Mouse (Mus musculus) cortical plate, adult 2 months (tissue): ENCODE measurements around the gene Gramd1a. TPM values are rescaled to one million over a fixed set of nuclear protein-coding genes. Genes with fewer than 3 reads are reported as not detected.

Experiments
- H3K27ac ChIP-seq: fragments of 200-500 bp; 2 replicates; pipeline ENCODE4 v1.5.1; 2012; ENCODE audit warnings: low read length, control low read depth, inconsistent platforms; ENCODE audit not compliant: insufficient read depth
- H3K4me1 ChIP-seq: fragments of 200-500 bp; 2 replicates; pipeline ENCODE4 v1.6.1; 2011; ENCODE audit warnings: low read length; ENCODE audit not compliant: control insufficient read depth, insufficient read depth
- H3K4me3 ChIP-seq: fragments of 200-500 bp; 2 replicates; pipeline ENCODE4 v1.5.1; 2011; ENCODE audit warnings: mild to moderate bottlenecking, low read length, control low read depth; ENCODE audit not compliant: insufficient read depth
- CTCF ChIP-seq: fragments of 200-500 bp; IDR thresholded peaks from 2 replicates; pipeline ENCODE4 v1.5.1; 2011; ENCODE audit warnings: mild to moderate bottlenecking, control low read depth, low read length; ENCODE audit not compliant: insufficient read depth; ENCODE audit errors: extremely low read depth
- POLR2A ChIP-seq: fragments of 200-500 bp; IDR thresholded peaks from 2 replicates; pipeline ENCODE4 v1.6.1; 2011; ENCODE audit warnings: mild to moderate bottlenecking, low read length, control low read depth; ENCODE audit not compliant: insufficient read depth; ENCODE audit errors: extremely low read depth
- polyA plus RNA-seq: library from polyadenylated mRNA; depleted of rRNA; stranded (reverse); fragments of >200 nt; gene quantifications from 2 replicates; pipeline ENCODE4 v1.2.3, GENCODE M21; 2012

Gene Gramd1a
- polyA plus RNA-seq, 1 experiment: 188 TPM

DNA sequence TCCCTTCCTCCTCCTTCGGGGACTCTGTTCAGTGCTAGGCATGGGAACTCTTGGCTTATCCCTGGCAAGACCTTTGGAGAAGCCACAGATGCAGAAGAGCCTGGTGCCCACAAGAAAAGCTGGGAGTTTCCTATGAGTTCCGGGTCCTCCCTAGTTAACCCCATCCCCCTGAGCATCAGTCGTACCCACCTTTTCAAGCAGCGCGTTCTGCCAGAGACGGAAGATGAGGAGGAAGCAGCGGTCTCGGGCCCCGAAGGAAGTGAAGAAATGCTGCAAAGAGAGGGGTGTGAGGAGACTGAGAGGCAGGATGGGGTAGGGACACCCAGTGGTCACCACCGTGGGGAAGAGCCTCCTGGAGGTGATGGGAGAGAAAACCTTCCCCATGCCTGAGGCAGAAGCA, 14.8 kb downstream of the Gramd1a start:
- no peak overlapping the region for H3K27ac ChIP-seq
- no peaks in the 10 kb centered on the region for H3K4me1 ChIP-seq
- TF ChIP-seq CTCF (no peak), POLR2A (no peak)
- no peak overlapping the region for H3K4me3 ChIP-seq

DNA sequence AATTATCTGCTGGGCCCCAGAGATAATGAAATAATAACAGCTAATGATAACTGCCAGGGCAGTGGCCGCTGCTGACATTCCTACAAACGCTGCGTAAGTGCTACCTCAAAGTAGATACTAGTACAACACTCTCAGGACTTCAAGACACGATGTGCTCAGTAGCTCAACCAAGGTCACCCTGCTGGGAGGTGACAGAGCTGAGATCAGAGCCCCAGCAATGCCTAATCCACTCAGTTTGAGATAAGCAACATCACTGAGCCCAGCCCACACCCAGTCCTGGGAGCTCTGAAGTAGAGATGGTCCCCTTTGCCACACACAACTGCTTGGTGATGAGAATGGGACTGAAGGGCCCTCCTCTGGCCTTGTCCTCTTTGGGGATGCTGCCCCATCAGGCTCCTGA, 15.4 kb downstream of the Gramd1a start:
- TF ChIP-seq POLR2A: no peak
- no peak for TF ChIP-seq CTCF
- Histone ChIP-seq H3K27ac (no peak overlapping the region), H3K4me1 (no peaks in the 10 kb centered on the region), H3K4me3 (no peak overlapping the region)

DNA sequence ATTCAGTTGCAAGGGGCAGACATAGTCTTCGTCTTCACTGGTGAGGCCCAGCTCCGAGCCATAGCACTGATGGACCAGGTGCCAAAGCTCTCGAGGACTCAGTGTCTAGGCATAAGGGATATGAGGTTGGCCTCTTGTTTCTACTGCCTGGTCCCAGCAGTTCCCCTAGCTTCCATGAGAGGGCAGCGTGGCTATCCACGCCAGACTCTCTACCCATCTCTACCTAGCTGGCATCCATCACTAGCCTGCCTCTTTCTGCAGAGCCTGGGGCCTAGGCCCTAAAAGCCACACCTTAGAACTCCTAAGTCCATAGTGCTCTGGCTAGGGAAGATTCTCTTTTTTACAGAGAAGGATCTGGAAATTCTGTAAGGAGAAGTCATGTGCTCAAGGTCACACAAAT, 15.9 kb downstream of the Gramd1a start:
- TF ChIP-seq CTCF (peak; percentile 60), POLR2A (no peak)
- H3K4me3 ChIP-seq: no peak overlapping the region
- no peak overlapping the region for H3K27ac ChIP-seq
- no peaks in the 10 kb centered on the region for H3K4me1 ChIP-seq

DNA sequence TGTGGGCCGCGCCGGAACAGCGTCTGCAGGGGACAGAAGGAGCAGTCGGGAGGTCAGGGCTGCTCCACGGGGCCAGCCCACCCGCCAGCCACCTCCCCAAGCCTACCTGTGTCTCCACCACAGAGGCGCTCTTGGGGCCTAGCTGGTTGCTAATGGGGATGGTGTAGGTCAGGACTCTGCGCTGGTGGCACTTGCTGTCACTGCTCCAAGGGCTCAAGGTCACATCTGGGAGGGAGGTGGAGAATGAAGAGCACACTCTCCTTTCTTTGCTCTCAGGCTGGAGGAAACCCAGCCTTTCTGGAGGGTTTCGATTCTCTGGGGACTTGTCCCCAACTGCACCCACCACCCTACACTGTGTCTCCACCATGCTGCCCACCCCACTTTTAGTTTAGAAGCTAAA, 20.0 kb downstream of the Gramd1a start:
- no peak for TF ChIP-seq CTCF
- H3K4me1 ChIP-seq: no peaks in the 10 kb centered on the region
- no peak overlapping the region for H3K27ac ChIP-seq
- H3K4me3 ChIP-seq: no peak overlapping the region

DNA sequence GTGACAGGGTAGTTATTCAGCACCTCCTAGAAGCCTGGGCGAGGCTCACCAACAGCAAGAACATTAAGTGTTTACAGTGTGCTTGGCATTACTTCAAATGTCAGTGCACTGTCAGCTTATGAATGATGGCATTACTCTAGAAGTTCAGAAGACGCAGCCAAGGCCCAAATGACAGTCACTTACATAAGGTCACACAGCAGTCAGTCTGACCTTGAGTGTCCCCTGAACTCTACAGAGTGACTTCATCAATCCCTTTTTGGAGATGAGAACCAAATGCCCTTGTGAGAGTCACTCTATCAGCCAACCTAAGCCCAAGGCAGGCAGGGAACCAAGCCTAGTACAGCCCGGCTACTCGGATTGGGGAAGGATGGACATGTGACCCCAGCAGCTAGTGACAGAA, 23.8 kb downstream of the Gramd1a start:
- Histone ChIP-seq H3K4me3 (no peak overlapping the region), H3K27ac (no peak overlapping the region), H3K4me1 (peaks cover 1% of the 10 kb centered on the region; the same call in 1 of the 2 replicates)
- TF ChIP-seq POLR2A (no peak), CTCF (no peak)

DNA sequence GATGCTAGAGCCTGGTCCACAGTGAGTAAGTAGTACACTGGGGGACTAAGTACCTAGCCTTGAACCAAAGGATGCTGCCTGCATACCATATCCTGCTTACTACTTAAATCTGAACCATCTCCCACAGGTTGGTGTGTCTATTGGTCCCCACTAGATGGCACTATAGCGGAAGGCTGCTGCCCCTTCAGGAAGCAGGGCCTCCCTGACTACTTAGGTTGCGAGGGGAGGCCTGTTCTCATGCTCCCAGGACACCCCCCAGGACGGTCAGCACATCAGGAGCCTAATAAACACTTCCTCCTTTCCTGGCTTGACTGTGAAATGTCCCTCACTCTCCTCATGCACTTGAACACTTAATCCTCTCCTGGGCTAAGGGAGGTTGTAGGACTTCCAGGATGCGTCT, 24.9 kb downstream of the Gramd1a start:
- H3K4me3 ChIP-seq: no peak overlapping the region
- no peak overlapping the region for H3K27ac ChIP-seq
- TF ChIP-seq POLR2A (no peak), CTCF (peak; percentile 80)
- H3K4me1 ChIP-seq: peaks cover 1% of the 10 kb centered on the region; the same call in 1 of the 2 replicates

DNA sequence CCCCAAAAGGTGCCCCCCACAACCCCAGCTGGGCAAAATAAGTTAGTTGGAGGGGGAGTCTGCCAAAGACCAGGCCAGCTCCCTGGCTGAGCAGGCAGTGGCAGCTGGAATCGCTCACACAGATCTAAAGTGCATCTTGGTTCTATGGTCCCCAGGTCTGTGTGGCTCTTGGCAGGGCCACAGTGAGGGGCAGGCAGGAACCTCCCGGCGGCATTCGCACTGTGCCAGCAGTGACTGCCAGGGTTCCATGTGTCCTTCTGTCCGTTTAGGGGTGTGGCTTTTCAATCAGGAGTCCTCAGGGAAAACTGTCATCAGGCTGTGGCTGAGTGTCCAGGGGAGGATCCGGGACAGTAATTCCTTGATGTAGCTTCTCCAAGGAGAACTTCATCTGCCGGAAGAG, 25.5 kb downstream of the Gramd1a start:
- Histone ChIP-seq H3K4me1 (peaks cover 1% of the 10 kb centered on the region; the same call in 1 of the 2 replicates), H3K27ac (no peak overlapping the region), H3K4me3 (no peak overlapping the region)
- TF ChIP-seq POLR2A (no peak), CTCF (no peak)

DNA sequence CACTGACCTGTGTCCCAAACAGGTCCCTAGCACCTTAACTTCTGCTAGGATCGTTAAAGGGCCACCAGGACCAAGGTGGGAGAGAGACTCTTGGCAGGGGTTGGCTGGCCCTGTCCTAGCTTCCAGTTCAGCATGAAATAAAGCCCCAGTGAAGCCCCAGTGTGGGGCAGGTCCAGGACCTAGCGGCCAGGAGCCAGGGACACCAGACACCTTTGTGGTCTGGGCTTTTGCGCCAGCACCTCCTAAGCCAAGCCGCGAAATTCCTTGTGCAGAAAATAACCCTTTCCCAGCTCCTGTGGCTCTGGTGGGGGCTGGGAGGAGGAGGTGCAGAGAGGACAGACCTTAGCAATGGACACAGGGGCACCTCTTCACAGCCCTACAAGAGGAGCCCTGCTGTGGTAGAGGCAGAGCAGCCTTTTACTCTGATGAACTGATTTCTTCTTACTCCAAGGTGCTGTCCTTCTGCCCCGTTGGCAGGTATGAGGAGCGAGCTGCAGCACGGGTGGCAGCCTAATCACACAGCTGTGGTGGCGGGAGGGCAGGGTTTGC, 27.5 kb downstream of the Gramd1a start:
- TF ChIP-seq CTCF (no peak), POLR2A (no peak)

DNA sequence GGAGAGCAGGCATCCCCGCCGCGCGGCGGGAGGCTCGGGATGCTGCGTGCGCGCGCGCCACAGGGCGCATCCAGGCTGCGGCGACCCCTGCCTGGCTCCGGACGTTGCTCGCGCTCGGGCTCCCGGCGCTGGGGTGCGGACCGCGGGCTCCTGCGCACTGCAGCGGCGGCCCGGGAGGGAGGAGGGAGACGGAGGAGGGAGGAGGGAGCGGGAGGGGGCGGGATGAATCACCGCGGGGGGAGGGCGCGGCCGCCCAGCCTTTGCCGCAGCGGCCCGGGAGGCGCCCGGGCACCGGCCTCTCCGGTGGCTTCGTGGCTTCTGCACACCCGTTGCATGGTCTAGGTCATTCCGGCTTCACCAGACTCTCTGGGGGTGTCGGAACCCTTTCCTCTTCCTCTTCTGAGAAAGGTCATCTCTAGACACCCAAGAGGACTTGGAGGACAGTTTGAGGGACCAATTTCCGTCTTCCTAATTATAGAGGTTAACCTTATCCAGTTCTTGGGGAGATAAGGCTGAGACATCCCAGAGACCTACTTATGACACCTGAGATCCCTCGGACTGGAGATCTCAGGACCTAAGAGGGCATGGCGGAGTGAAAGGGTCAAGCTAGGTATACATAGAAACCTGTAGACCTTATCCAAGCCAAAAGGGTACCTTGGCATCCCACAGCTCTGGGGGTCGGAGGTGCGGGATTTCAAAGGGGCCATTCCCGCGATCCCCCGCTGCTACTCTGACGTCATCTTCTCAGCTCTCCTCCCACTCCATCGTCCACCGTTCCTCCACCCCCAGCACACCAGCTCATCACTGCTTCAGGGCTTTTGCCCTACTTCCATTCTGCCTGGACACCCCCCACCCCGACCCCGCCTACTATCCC, 28.6 kb downstream of the Gramd1a start, which contains the start of gene Scn1b:
TSS of gene Scn1b (minus strand) at position 153 of the 874 bp plus-strand sequence.
- Histone ChIP-seq H3K4me3 (peak within 1 kb of the TSS; percentile 84), H3K4me1 (peaks cover 3% of the 10 kb centered on the region; the same call in 1 of the 2 replicates), H3K27ac (peak within 1 kb of the TSS; percentile 99)
- peak; percentile 47 for TF ChIP-seq POLR2A
- no peak for TF ChIP-seq CTCF

More for the DNA sequence above, 27.5 kb downstream of the Gramd1a start:
- Histone ChIP-seq H3K4me1 (peaks cover 3% of the 10 kb centered on the region; the same call in 1 of the 2 replicates), H3K27ac (no peak overlapping the region), H3K4me3 (no peak overlapping the region)
